Mouse (Mus musculus): ENCODE measurements at regions not wholly inside any gene's neighbourhood (a gene's known extent, or its start where the extent isn't known, plus 50 kb on each side); places are given as distances from the start of the nearest gene placed in this dataset.

GRCm38 (mm10) chr10:99416896-99417479 lies 154.0 kb downstream of the Dusp6 start:
- TF ChIP-seq TAL1 (IDR thresholded peaks at IDR 0.05; ENCODE audit: low read length) (no peak), GATA1 (IDR thresholded peaks at IDR 0.05; ENCODE audit: low read length) (no peak)
